Mouse (Mus musculus): ENCODE measurements around the gene Selenon. TPM values are rescaled to one million over a fixed set of nuclear protein-coding genes. Genes with fewer than 3 reads are reported as not detected.

Gene Selenon
- total RNA-seq, 2 experiments from 2014 or later, result 21.0 to 22.2 TPM

- DNase-seq (ENCODE audit: low spot score), result no peak
- intact Hi-C loops (cut with DNase I), result loop anchor here (5.0 kb wide), 1 partner anchor 123 kb away; the partner anchor contains the start of gene Man1c1
These were observed 27.7 kb upstream of the Selenon start for GRCm38 (mm10) chr4:134579620-134580019.

GRCm38 (mm10) chr4:134579212-134579611 is 27.2 kb upstream of the Selenon start:
- DNase-seq (ENCODE audit: low spot score), result no peak
- intact Hi-C loops (cut with DNase I), result no loop called here

GRCm38 (mm10) chr4:134578407-134578806 is 26.4 kb upstream of the Selenon start:
- DNase-seq (ENCODE audit: low spot score), result no peak
- intact Hi-C loops (cut with DNase I), result no loop called here

GRCm38 (mm10) chr4:134577281-134577680 is 25.3 kb upstream of the Selenon start:
- intact Hi-C loops (cut with DNase I), result no loop called here
- no peak for DNase-seq (ENCODE audit: low spot score)

- intact Hi-C loops (cut with DNase I), result no loop called here
- DNase-seq (ENCODE audit: low spot score), result no peak
These were observed 23.5 kb upstream of the Selenon start for GRCm38 (mm10) chr4:134575486-134575885.

GRCm38 (mm10) chr4:134572449-134573300 is 20.7 kb upstream of the Selenon start:
- DNase-seq (ENCODE audit: low spot score), result no peak
- intact Hi-C loops (cut with DNase I), result no loop called here

- no peak for DNase-seq (ENCODE audit: low spot score)
- intact Hi-C loops (cut with DNase I), result no loop called here
These were observed 18.9 kb upstream of the Selenon start for GRCm38 (mm10) chr4:134570704-134571451.

GRCm38 (mm10) chr4:134569831-134570230 is 17.9 kb upstream of the Selenon start:
- intact Hi-C loops (cut with DNase I), result no loop called here
- no peak for DNase-seq (ENCODE audit: low spot score)

- no peak for DNase-seq (ENCODE audit: low spot score)
- intact Hi-C loops (cut with DNase I), result no loop called here
These were observed 17.2 kb upstream of the Selenon start for GRCm38 (mm10) chr4:134569205-134569604.

GRCm38 (mm10) chr4:134567377-134568226 is 15.6 kb upstream of the Selenon start:
- intact Hi-C loops (cut with DNase I), result no loop called here

GRCm38 (mm10) chr4:134564093-134564492 is 12.1 kb upstream of the Selenon start:
- intact Hi-C loops (cut with DNase I), result no loop called here

More at GRCm38 (mm10) chr4:134567377-134568226, 15.6 kb upstream of the Selenon start:
- DNase-seq (ENCODE audit: low spot score), result no peak

GRCm38 (mm10) chr4:134563624-134564023 is 11.7 kb upstream of the Selenon start:
- intact Hi-C loops (cut with DNase I), result no loop called here
- no peak for DNase-seq (ENCODE audit: low spot score)

More at GRCm38 (mm10) chr4:134564093-134564492, 12.1 kb upstream of the Selenon start:
- DNase-seq (ENCODE audit: low spot score), result no peak

- no peak for DNase-seq (ENCODE audit: low spot score)
- intact Hi-C loops (cut with DNase I), result no loop called here
These were observed 10.0 kb upstream of the Selenon start for GRCm38 (mm10) chr4:134562014-134562413.

GRCm38 (mm10) chr4:134560699-134561098 is 8.7 kb upstream of the Selenon start:
- no peak for DNase-seq (ENCODE audit: low spot score)
- intact Hi-C loops (cut with DNase I), result no loop called here

- no peak for DNase-seq (ENCODE audit: low spot score)
- intact Hi-C loops (cut with DNase I), result no loop called here
These were observed 7.2 kb upstream of the Selenon start for GRCm38 (mm10) chr4:134559154-134559553.

GRCm38 (mm10) chr4:134558570-134559113 is 6.7 kb upstream of the Selenon start:
- no peak for DNase-seq (ENCODE audit: low spot score)
- intact Hi-C loops (cut with DNase I), result no loop called here

GRCm38 (mm10) chr4:134557626-134558249 is 5.8 kb upstream of the Selenon start:
- intact Hi-C loops (cut with DNase I), result no loop called here
- no peak for DNase-seq (ENCODE audit: low spot score)

- no peak for DNase-seq (ENCODE audit: low spot score)
- intact Hi-C loops (cut with DNase I), result no loop called here
These were observed 4.1 kb upstream of the Selenon start for GRCm38 (mm10) chr4:134555956-134556580.

- DNase-seq (ENCODE audit: low spot score), result no peak
- intact Hi-C loops (cut with DNase I), result no loop called here
These were observed 1.7 kb upstream of the Selenon start for GRCm38 (mm10) chr4:134553631-134554030.
